Mouse (Mus musculus): ENCODE data around the gene Klrg2. TPM values are rescaled to one million over a fixed set of nuclear protein-coding genes. Genes with fewer than 3 reads are reported as not detected.
"Not testable (repeated sequence)": the region's sequence is repeated elsewhere in the genome, so short reads cannot be mapped to it uniquely, and the experiment has no call there.

Klrg2 gene
- 0.64 and 0.86 TPM in 2 replicates for polyA plus RNA-seq (2012; rRNA removed)

- TF ChIP-seq POLR2A (IDR thresholded peaks at IDR 0.05; ENCODE audit: control insufficient read depth, low read depth, low read length) (no peak), CTCF (IDR thresholded peaks at IDR 0.05; ENCODE audit: control insufficient read depth, insufficient read depth, insufficient replicate concordance, low read depth, low read length) (no peak)
- H3K27ac ChIP-seq (ENCODE audit: control insufficient read depth, insufficient read depth, low read depth, low read length): no peak within 1 kb of the TSS
- H3K36me3 ChIP-seq (ENCODE audit: control insufficient read depth, insufficient read depth, low read length): no peaks in the 10 kb centered on the region
- H3K4me1 ChIP-seq (ENCODE audit: control insufficient read depth, insufficient read depth, low read length): peaks cover 16% of the 10 kb centered on the region
- H3K27me3 ChIP-seq (ENCODE audit: control insufficient read depth, insufficient read depth, low read length): no peaks in the 10 kb centered on the region
- peak within 1 kb of the TSS; percentile 65 for H3K4me3 ChIP-seq (ENCODE audit: control insufficient read depth, low read depth, low read length)
These were observed at the start of gene Klrg2 for GRCm38 (mm10) chr6:38636852-38637618. Gene Klrg2, minus strand, starts transcription at chr6:38637242.

DNA sequence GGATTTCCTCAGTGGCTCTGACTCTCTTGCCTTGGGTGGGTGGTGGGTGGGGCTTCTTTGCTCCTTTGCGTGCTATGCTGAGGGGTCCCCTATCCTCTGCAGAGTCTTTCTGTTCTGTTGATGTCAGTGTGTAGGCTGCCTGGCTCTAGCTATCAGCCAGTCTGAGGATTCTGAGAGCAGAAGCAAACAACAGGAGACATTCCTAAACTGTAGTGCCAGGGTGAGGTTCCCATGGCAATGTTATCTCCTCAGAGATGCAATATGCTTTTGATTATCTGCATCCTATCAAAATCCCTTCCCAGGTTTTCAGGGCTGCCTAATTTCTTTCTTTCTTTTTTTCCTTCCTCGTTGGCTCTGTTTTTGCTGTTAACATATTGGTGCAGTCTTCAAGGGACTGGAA is 45.5 kb upstream of the Klrg2 start:
- H3K4me3 ChIP-seq (ENCODE audit: control insufficient read depth, low read depth, low read length): no peak overlapping the region
- TF ChIP-seq CTCF (IDR thresholded peaks at IDR 0.05; ENCODE audit: control insufficient read depth, insufficient read depth, insufficient replicate concordance, low read depth, low read length) (no peak), POLR2A (IDR thresholded peaks at IDR 0.05; ENCODE audit: control insufficient read depth, low read depth, low read length) (no peak)
- H3K36me3 ChIP-seq (ENCODE audit: control insufficient read depth, insufficient read depth, low read length): no peaks in the 10 kb centered on the region
- H3K27ac ChIP-seq (ENCODE audit: control insufficient read depth, insufficient read depth, low read depth, low read length): no peak overlapping the region
- no peaks in the 10 kb centered on the region for H3K27me3 ChIP-seq (ENCODE audit: control insufficient read depth, insufficient read depth, low read length)
- H3K4me1 ChIP-seq (ENCODE audit: control insufficient read depth, insufficient read depth, low read length): peaks cover 7% of the 10 kb centered on the region

DNA sequence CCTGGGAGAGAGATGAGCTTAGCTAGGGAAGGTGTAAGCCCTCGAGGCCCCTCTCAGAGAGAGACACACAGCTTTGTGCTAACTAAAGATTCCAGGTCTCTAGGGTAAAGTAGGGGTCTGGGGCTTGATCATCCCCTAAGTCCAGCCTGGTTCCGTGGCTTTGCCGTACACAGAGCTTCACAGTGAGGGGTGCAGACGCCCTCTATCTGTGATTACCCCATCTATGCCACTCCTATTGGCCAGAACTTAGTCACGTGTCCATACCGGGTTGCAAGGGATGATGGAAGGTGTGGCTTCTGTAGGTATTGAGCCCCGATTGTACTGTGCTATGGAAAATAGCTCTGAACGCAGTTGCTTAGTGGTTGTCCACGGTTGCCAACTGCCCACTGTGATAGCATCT is 40.6 kb upstream of the Klrg2 start:
- Histone ChIP-seq H3K27ac (ENCODE audit: control insufficient read depth, insufficient read depth, low read depth, low read length) (no peak overlapping the region), H3K4me3 (ENCODE audit: control insufficient read depth, low read depth, low read length) (peak overlapping the region; percentile 63), H3K4me1 (ENCODE audit: control insufficient read depth, insufficient read depth, low read length) (peaks cover 13% of the 10 kb centered on the region), H3K36me3 (ENCODE audit: control insufficient read depth, insufficient read depth, low read length) (no peaks in the 10 kb centered on the region), H3K27me3 (ENCODE audit: control insufficient read depth, insufficient read depth, low read length) (no peaks in the 10 kb centered on the region)
- TF ChIP-seq POLR2A (IDR thresholded peaks at IDR 0.05; ENCODE audit: control insufficient read depth, low read depth, low read length): no peak

- Histone ChIP-seq H3K27me3 (ENCODE audit: control insufficient read depth, insufficient read depth, low read length) (no peaks in the 10 kb centered on the region), H3K4me3 (ENCODE audit: control insufficient read depth, low read depth, low read length) (peak overlapping the region; percentile 27), H3K27ac (ENCODE audit: control insufficient read depth, insufficient read depth, low read depth, low read length) (no peak overlapping the region), H3K36me3 (ENCODE audit: control insufficient read depth, insufficient read depth, low read length) (no peaks in the 10 kb centered on the region), H3K4me1 (ENCODE audit: control insufficient read depth, insufficient read depth, low read length) (peaks cover 13% of the 10 kb centered on the region)
- TF ChIP-seq POLR2A (IDR thresholded peaks at IDR 0.05; ENCODE audit: control insufficient read depth, low read depth, low read length) (no peak), CTCF (IDR thresholded peaks at IDR 0.05; ENCODE audit: control insufficient read depth, insufficient read depth, insufficient replicate concordance, low read depth, low read length) (no peak)
These were observed 39.7 kb upstream of the Klrg2 start for GRCm38 (mm10) chr6:38676723-38677122.

GRCm38 (mm10) chr6:38676217-38676616 is 39.2 kb upstream of the Klrg2 start:
- H3K27me3 ChIP-seq (ENCODE audit: control insufficient read depth, insufficient read depth, low read length): no peaks in the 10 kb centered on the region
- no peak overlapping the region for H3K4me3 ChIP-seq (ENCODE audit: control insufficient read depth, low read depth, low read length)
- H3K27ac ChIP-seq (ENCODE audit: control insufficient read depth, insufficient read depth, low read depth, low read length): no peak overlapping the region
- TF ChIP-seq CTCF (IDR thresholded peaks at IDR 0.05; ENCODE audit: control insufficient read depth, insufficient read depth, insufficient replicate concordance, low read depth, low read length) (no peak), POLR2A (IDR thresholded peaks at IDR 0.05; ENCODE audit: control insufficient read depth, low read depth, low read length) (no peak)
- no peaks in the 10 kb centered on the region for H3K36me3 ChIP-seq (ENCODE audit: control insufficient read depth, insufficient read depth, low read length)
- H3K4me1 ChIP-seq (ENCODE audit: control insufficient read depth, insufficient read depth, low read length): peaks cover 13% of the 10 kb centered on the region

- Histone ChIP-seq H3K4me3 (ENCODE audit: control insufficient read depth, low read depth, low read length) (no peak overlapping the region), H3K36me3 (ENCODE audit: control insufficient read depth, insufficient read depth, low read length) (no peaks in the 10 kb centered on the region), H3K27me3 (ENCODE audit: control insufficient read depth, insufficient read depth, low read length) (no peaks in the 10 kb centered on the region), H3K27ac (ENCODE audit: control insufficient read depth, insufficient read depth, low read depth, low read length) (no peak overlapping the region), H3K4me1 (ENCODE audit: control insufficient read depth, insufficient read depth, low read length) (peaks cover 4% of the 10 kb centered on the region; the same call in 1 of the 2 replicates)
- TF ChIP-seq POLR2A (IDR thresholded peaks at IDR 0.05; ENCODE audit: control insufficient read depth, low read depth, low read length): no peak
- no peak for TF ChIP-seq CTCF (IDR thresholded peaks at IDR 0.05; ENCODE audit: control insufficient read depth, insufficient read depth, insufficient replicate concordance, low read depth, low read length)
These were observed 35.0 kb upstream of the Klrg2 start for GRCm38 (mm10) chr6:38672011-38672410.

- no peak overlapping the region for H3K4me3 ChIP-seq (ENCODE audit: control insufficient read depth, low read depth, low read length)
These were observed 34.2 kb upstream of the Klrg2 start for GRCm38 (mm10) chr6:38671270-38671669.

DNA sequence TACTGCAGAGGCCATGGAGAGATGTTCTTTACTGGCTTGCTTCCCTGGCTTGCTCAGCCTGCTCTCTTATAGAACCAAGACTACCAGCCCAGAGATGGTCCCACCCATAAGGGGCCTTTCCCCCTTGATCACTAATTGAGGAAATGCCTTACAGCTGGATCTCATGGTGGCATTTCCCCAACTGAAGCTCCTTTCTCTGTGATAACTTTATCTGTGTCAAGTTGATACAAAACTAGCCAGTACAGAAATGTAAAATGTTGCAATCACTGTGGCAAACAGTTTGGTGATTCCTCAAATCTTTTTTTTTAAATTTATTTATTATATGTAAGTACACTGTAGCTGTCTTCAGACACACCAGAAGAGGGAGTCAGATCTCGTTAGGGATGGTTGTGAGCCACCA is 33.4 kb upstream of the Klrg2 start:
- not testable (repeated sequence) for H3K4me1 ChIP-seq (ENCODE audit: control insufficient read depth, insufficient read depth, low read length); H3K27ac ChIP-seq (ENCODE audit: control insufficient read depth, insufficient read depth, low read depth, low read length); H3K36me3 ChIP-seq (ENCODE audit: control insufficient read depth, insufficient read depth, low read length); H3K27me3 ChIP-seq (ENCODE audit: control insufficient read depth, insufficient read depth, low read length); H3K4me3 ChIP-seq (ENCODE audit: control insufficient read depth, low read depth, low read length)

More at GRCm38 (mm10) chr6:38671270-38671669, 34.2 kb upstream of the Klrg2 start:
- no peak overlapping the region for H3K27ac ChIP-seq (ENCODE audit: control insufficient read depth, insufficient read depth, low read depth, low read length)
- H3K36me3 ChIP-seq (ENCODE audit: control insufficient read depth, insufficient read depth, low read length): no peaks in the 10 kb centered on the region
- no peaks in the 10 kb centered on the region for H3K27me3 ChIP-seq (ENCODE audit: control insufficient read depth, insufficient read depth, low read length)
- no peaks in the 10 kb centered on the region; the same call in 1 of the 2 replicates for H3K4me1 ChIP-seq (ENCODE audit: control insufficient read depth, insufficient read depth, low read length)
- no peak for TF ChIP-seq CTCF (IDR thresholded peaks at IDR 0.05; ENCODE audit: control insufficient read depth, insufficient read depth, insufficient replicate concordance, low read depth, low read length)
- no peak for TF ChIP-seq POLR2A (IDR thresholded peaks at IDR 0.05; ENCODE audit: control insufficient read depth, low read depth, low read length)
